Mouse (Mus musculus) stomach, embryonic 16.5 days (tissue): ENCODE results near the gene Polr2l. TPM values are rescaled to one million over a fixed set of nuclear protein-coding genes. Genes with fewer than 3 reads are reported as not detected.

Experiments
- ATAC-seq: fragments of 200-750 bp; cut with Nextera tagmentation; 2 replicates; pipeline ENCODE4 v1.8.0; 2017; ENCODE audit warnings: moderate number of reproducible peaks, moderate TSS enrichment; ENCODE audit not compliant: insufficient read depth, low FRiP score
- H3K27ac ChIP-seq: fragments of 300-500 bp; sonication (generic); 2 replicates; pipeline ENCODE4 v1.5.1; 2014; ENCODE audit warnings: low read length
- H3K27me3 ChIP-seq: fragments of 300-500 bp; sonication (generic); 2 replicates; pipeline ENCODE4 v1.6.1; 2014; ENCODE audit warnings: low read length, control low read depth, mixed read lengths; ENCODE audit not compliant: control insufficient read depth, insufficient read depth
- H3K36me3 ChIP-seq: fragments of 300-500 bp; sonication (generic); 2 replicates; pipeline ENCODE4 v1.6.1; 2014; ENCODE audit warnings: low read length; ENCODE audit not compliant: control insufficient read depth, insufficient read depth
- H3K4me1 ChIP-seq: fragments of 300-500 bp; sonication (generic); 2 replicates; pipeline ENCODE4 v1.6.1; 2014; ENCODE audit warnings: low read length, control low read depth, mixed read lengths; ENCODE audit not compliant: control insufficient read depth, insufficient read depth
- H3K4me2 ChIP-seq: fragments of 300-500 bp; sonication (generic); 2 replicates; pipeline ENCODE4 v1.6.1; 2014; ENCODE audit warnings: low read depth, low read length, mixed read lengths
- H3K4me3 ChIP-seq: fragments of 300-500 bp; sonication (generic); replicated peaks from 2 replicates; pipeline ENCODE4 v1.5.1; 2014; ENCODE audit warnings: mild to moderate bottlenecking, low read length
- H3K9ac ChIP-seq: fragments of 300-500 bp; sonication (generic); 2 replicates; pipeline ENCODE4 v1.6.1; 2014; ENCODE audit warnings: low read length
- H3K9me3 ChIP-seq: fragments of 300-500 bp; sonication (generic); replicated peaks from 2 replicates; pipeline ENCODE4 v1.6.1; 2016; ENCODE audit warnings: low read length, control low read depth; ENCODE audit not compliant: control insufficient read depth
- WGBS: fragments of 180-500 bp; shearing (Covaris S2); extraction: QIAGEN DNeasy Blood & Tissue Kit; methylation state at CpG from one replicate; pipeline ENCODE4 v1.1.7; 2014; 5-methylcytosine and 5-hydroxymethylcytosine counted together
- polyA plus RNA-seq: library from polyadenylated mRNA; unstranded; fragments of >200 nt; fragmentation: Nextera tagmentation; extraction: Ambion mirVana; gene quantifications from 2 replicates; pipeline ENCODE4 v1.2.1, GENCODE M21; 2015

The Polr2l gene
- polyA plus RNA-seq, 1 experiment from 2014 or later = 63.1 TPM

- peak; percentile 88 for ATAC-seq
- under 1% methylated on average over 52 of the region's 52 CpGs for WGBS
- Histone ChIP-seq H3K9me3 (no peaks in the 10 kb centered on the region), H3K27ac (peak within 1 kb of the TSS; percentile 94), H3K4me2 (peak within 1 kb of the TSS; percentile 83), H3K4me1 (peaks cover 42% of the 10 kb centered on the region), H3K4me3 (peak within 1 kb of the TSS; percentile 87), H3K27me3 (peaks cover 16% of the 10 kb centered on the region; the same call in 1 of the 2 replicates), H3K36me3 (peaks cover 14% of the 10 kb centered on the region), H3K9ac (peak within 1 kb of the TSS; percentile 90)
Measured at GRCm38 (mm10) chr7:141467230-141468030, 7.5 kb downstream of the Polr2l start, which contains the start of gene Cd151. Cd151 (plus strand) TSS chr7:141467392.

- no peak for ATAC-seq
- peak overlapping the region; percentile 90 for H3K9ac ChIP-seq
- WGBS = 54% methylated on average over 10 of the region's 10 CpGs
Measured at GRCm38 (mm10) chr7:141466607-141467148, 8.3 kb downstream of the Polr2l start.

GRCm38 (mm10) chr7:141466045-141466394 is 8.9 kb downstream of the Polr2l start:
- no peak overlapping the region for H3K27ac ChIP-seq
- no peak overlapping the region for H3K9ac ChIP-seq
- ATAC-seq = no peak
- no peak overlapping the region for H3K4me3 ChIP-seq
- H3K4me2 ChIP-seq = no peak overlapping the region
- H3K9me3 ChIP-seq = no peaks in the 10 kb centered on the region
- WGBS = 79% methylated on average over 7 of the region's 7 CpGs
- H3K4me1 ChIP-seq = peaks cover 53% of the 10 kb centered on the region
- peaks cover 20% of the 10 kb centered on the region for H3K27me3 ChIP-seq
- peaks cover 8% of the 10 kb centered on the region; the same call in 1 of the 2 replicates for H3K36me3 ChIP-seq

More at GRCm38 (mm10) chr7:141466607-141467148, 8.3 kb downstream of the Polr2l start:
- H3K4me3 ChIP-seq = peak overlapping the region; percentile 87
- peak overlapping the region; percentile 83 for H3K4me2 ChIP-seq
- peaks cover 46% of the 10 kb centered on the region for H3K4me1 ChIP-seq
- no peaks in the 10 kb centered on the region for H3K9me3 ChIP-seq
- peaks cover 14% of the 10 kb centered on the region for H3K36me3 ChIP-seq
- peak overlapping the region; percentile 94 for H3K27ac ChIP-seq
- peaks cover 18% of the 10 kb centered on the region; the same call in 1 of the 2 replicates for H3K27me3 ChIP-seq

DNA sequence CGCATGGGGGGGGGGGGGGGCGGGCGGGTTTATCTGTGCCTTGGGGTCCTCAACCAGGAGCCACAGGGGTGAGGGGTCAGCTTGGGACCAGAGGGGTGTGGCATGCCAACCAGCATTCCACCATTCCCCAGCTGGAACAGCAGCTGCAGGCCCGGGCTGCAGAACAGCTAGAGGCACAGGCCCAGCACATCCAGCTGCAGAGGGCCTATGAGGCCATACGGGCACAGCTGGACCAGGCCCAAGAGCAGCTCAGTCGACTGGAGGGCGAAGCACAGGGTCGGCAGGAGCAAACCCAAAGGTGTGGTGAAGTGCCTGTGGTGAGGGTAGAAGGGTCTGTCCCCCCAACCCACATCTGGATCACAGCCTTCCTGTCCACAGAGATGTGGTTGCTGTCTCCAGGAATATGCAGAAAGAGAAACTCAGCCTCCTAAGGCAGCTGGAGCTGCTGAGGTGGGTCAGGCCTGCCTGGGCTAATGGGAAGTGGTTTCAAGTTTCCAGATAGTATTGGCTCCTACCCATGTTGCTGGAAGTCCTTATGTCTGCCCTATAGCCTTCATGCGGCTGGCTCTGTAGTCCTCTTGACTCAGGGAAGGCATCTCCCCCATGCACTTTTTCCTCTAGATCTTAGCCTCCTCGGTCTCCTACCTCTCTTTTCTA is 9.4 kb downstream of the Polr2l start:
- peak overlapping the region; percentile 59; the same call in 1 of the 2 replicates for H3K9ac ChIP-seq
- H3K27ac ChIP-seq = no peak overlapping the region
- peak overlapping the region; percentile 45 for H3K4me2 ChIP-seq
- H3K4me3 ChIP-seq = no peak overlapping the region
- H3K27me3 ChIP-seq = peaks cover 24% of the 10 kb centered on the region
- no peak for ATAC-seq
- 40% methylated on average over 8 of the region's 10 CpGs for WGBS
- peaks cover 8% of the 10 kb centered on the region; the same call in 1 of the 2 replicates for H3K36me3 ChIP-seq
- no peaks in the 10 kb centered on the region for H3K9me3 ChIP-seq
- peaks cover 58% of the 10 kb centered on the region for H3K4me1 ChIP-seq

- H3K9me3 ChIP-seq = no peaks in the 10 kb centered on the region
- H3K4me3 ChIP-seq = peak overlapping the region; percentile 22
- peaks cover 24% of the 10 kb centered on the region for H3K27me3 ChIP-seq
- peak overlapping the region; percentile 59 for H3K9ac ChIP-seq
- H3K4me2 ChIP-seq = peak overlapping the region; percentile 45
- H3K27ac ChIP-seq = no peak overlapping the region
- H3K36me3 ChIP-seq = peaks cover 2% of the 10 kb centered on the region; the same call in 1 of the 2 replicates
- ATAC-seq = no peak
- peaks cover 65% of the 10 kb centered on the region for H3K4me1 ChIP-seq
- 12% methylated on average over 32 of the region's 38 CpGs for WGBS
Measured at GRCm38 (mm10) chr7:141464603-141465201, 10.2 kb downstream of the Polr2l start.

- Histone ChIP-seq H3K36me3 (no peaks in the 10 kb centered on the region), H3K27ac (no peak overlapping the region), H3K9ac (0 out of 2 replicates have a peak overlapping the region, but pooled peaks have one; percentile 59), H3K27me3 (peaks cover 24% of the 10 kb centered on the region), H3K4me2 (peak overlapping the region; percentile 45), H3K4me3 (peak overlapping the region; percentile 22), H3K4me1 (peaks cover 58% of the 10 kb centered on the region), H3K9me3 (no peaks in the 10 kb centered on the region)
- no peak for ATAC-seq
- 39% methylated on average over 12 of the region's 12 CpGs for WGBS
Measured at GRCm38 (mm10) chr7:141463824-141464602, 10.9 kb downstream of the Polr2l start.

- Histone ChIP-seq H3K27me3 (peaks cover 24% of the 10 kb centered on the region), H3K4me1 (peaks cover 49% of the 10 kb centered on the region), H3K9ac (peak overlapping the region; percentile 75), H3K9me3 (no peaks in the 10 kb centered on the region), H3K4me3 (peak overlapping the region; percentile 52), H3K4me2 (peak overlapping the region; percentile 85), H3K36me3 (no peaks in the 10 kb centered on the region), H3K27ac (no peak overlapping the region)
- 17% methylated on average over 5 of the region's 5 CpGs for WGBS
- ATAC-seq = 0 out of 2 replicates have a peak, but pooled peaks have one; percentile 7
Measured at GRCm38 (mm10) chr7:141462333-141462821, 12.6 kb downstream of the Polr2l start.
